Mouse (Mus musculus): ENCODE data around the gene Fsd1.

Gene Fsd1

DNA sequence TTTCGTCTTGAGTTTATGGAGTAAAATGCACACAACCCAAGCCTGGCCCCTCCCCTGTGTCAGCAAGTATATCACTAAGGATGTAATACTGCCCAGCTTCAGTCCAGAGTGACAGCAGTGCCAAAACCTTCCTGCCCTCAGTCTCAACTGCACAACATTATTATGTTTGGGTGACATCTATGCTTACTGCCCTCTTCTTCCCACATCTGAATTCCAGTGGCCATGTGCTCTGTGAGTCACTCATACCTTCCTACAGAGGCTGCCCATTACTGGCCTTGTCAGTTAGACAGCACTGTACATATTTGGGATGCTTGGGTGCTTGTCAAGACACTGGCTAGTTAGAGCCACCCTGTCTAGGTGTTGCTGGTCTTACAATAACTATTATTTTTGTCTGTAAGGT lies 40.0 kb downstream of the Fsd1 start:
- in situ Hi-C loops (cut with MboI, MseI), result no loop called here

DNA sequence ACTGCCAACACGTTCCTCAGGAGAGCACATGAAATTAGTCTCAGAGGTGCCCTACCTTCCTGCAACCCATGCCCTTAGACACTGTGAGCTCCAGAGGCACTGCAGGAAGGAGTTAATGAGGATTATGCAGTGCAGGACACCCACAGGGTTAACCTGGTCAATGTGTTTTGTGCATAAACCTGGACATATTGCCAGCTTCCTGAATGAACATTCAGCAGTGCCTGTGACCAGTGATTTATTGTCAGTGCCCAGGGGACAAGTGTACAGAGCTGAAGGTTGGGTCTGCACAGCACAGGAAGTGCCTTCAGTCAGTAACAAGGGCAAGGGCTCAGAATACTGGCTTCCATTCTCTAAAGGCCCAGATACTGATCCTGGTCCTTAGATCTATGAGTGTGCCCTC lies 40.6 kb downstream of the Fsd1 start:
- in situ Hi-C loops (cut with MboI, MseI), result no loop called here

DNA sequence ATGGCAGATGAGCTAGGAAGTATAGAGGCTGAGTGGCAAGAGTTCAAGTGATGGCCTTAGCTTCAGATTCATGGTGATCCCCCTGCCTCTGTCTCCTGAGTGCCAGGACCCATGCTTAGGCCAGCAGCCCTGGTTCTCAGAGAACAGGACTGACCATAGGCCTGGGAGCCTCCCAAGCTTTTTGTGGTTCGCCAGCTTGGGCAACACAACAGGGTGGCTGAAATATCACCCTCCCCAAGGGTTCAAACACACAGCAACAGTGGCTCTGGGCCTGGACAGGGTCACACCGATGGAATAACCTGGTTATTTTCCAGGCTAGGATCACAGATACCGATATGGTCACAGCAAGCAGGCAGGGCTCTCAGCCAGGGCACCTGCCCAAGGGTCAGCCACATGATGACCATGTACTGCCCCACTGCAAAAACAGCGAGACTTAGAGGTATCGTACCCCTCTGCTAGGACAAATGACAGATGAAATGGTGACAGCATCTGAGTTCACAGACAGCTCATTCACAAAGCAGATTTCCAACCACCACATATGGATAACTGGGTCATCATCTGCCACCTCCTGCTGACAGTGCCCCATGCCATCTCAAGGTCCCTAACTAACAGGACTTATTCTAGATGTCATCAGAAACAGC lies 41.6 kb downstream of the Fsd1 start:
- in situ Hi-C loops (cut with MboI, MseI), result no loop called here

DNA sequence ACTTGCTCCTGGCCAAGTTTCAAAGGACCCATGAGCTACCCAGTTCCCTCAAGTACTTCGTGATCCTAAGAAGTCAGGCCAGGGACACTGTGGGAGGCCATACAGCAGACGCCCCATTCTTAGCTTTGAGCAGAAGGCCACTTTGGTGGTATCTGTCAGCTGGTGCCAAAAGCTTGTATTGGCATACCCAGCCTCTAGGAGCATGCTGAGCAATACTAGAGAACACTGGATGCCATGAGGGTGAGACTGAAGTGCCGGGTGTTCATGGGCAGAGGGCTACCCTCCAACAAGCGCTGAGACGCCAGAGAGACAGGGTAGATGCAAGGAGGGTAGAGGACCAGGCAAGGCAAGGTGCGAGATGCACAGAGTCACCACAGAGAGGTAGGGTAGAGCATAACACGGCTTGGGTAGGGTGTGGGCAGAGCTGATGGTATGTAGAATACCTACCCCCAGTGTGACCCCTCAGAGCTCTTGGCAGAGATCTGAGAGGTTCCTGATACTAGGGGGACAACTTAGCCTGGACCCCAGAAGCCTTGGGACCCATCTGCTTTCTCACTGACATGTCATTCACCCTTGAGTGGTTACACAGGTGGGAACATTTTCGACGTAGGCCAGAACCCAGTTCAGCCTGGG lies 44.0 kb downstream of the Fsd1 start:
- in situ Hi-C loops (cut with MboI, MseI), result no loop called here

DNA sequence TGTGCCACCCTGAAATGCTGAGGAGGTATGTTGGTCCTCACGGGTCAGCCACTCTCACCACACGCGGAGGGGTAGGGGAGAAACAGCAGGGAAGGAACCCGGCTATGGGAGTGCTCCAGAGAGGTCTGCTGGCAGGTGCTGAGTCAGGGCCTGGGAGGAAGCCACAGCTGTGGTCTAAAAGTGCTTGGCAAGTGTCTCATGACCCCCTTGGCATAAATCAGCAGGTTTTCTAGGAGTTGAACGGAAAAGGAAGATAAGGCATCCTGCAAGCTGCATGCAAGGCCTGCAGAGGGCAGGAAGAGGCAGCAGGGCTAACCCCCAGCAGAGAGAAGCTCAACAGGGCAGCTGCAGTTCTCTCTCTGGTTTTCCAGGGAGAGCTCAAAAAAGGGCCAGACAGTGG lies 44.6 kb downstream of the Fsd1 start:
- in situ Hi-C loops (cut with MboI, MseI), result no loop called here

DNA sequence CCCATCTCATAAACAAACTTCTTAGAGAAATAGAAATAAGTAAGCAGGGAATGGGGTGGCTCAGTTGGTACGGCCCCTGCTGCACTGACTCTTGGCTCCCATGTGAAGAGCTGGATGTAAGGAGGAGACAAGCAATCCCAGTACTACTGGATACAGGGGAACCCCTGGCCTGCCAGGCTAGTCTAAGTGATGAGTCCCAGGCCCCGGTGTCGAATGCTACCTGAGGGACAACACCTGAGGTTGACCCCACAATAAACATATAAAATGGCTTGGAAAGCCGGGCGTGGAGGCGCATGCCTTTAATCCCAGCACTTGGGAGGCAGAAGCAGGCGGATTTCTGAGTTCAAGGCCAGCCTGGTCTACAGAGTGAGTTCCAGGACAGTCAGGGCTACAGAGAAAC lies 45.1 kb downstream of the Fsd1 start:
- in situ Hi-C loops (cut with MboI, MseI), result no loop called here

DNA sequence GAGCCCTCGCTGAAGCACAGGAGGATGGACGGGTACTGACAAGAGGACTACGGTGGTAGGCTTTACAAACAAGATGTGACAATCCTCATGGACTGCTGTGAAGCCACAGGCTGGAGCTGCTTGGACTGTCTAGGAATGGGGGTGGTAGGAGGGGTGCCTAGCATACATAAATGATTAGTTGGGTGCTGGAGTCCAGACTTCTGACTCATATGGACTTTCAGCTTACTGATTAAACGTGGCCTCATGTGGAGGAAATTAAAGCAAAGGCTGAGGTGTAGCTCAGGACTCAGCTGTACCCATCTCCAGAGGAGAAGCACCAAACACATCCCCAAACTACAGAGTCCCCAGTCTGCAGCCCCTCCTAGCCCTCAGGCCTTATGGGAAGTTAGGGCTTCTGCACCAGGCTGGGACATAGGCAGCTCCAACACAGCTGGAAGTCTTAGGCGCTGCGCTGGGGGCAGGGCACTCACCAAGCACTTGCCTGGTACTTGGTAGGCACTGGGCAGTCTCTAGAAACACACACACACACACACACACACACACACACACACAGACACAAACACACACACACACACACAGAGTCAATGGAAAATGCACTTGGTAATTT lies 45.9 kb downstream of the Fsd1 start:
- in situ Hi-C loops (cut with MboI, MseI), result no loop called here

DNA sequence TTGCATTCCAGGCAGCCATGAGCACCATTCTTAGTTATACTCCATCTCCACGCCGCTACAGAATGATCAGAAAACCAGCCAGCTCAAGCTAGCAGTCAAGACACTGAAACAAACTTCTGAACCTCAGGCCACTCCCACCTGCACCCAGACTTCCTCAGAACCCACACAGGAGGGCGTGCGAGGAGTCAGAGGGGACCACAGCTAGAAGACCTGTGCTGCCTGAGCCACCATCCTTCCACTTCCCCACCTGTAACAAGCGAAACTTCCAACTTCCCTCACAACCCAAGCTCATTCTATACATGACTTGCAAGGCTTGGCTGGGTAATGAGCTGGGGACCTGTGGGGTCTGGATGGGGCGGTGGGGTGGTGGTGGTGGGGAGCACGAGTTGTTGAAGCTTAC lies 46.5 kb downstream of the Fsd1 start:
- in situ Hi-C loops (cut with MboI, MseI), result no loop called here

DNA sequence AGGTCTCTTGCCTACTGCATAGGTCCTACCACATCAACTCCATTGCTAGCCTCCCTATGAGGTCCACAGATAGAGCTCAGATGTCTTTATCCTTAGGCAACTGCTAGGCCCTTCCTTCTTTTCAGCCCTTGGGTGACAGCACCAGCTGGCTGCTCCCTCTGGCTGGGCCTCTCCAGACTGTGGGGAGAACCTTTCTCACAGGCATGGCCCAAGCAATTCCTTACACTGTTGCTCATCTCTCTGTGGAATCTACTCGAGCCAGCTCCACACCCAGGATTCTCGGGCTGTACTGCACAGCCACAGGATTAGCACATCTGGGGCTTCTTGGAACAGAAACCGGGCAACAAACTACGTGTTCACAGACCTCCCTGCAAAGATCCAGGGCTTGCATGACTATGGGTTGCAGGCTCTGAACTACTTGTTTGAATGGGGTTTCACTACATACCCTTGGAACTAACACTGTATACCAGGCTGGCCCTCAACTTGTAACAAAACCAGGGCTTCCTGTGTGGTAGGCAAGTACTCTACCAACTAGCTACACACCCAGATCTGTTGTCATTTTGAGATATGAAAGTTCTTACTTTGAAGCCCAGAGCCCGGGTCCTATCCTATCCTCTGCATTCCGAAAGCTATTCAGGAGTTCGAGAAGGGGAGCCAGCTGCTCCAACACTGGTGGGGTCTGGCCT lies 47.9 kb downstream of the Fsd1 start:
- in situ Hi-C loops (cut with MboI, MseI), result no loop called here

DNA sequence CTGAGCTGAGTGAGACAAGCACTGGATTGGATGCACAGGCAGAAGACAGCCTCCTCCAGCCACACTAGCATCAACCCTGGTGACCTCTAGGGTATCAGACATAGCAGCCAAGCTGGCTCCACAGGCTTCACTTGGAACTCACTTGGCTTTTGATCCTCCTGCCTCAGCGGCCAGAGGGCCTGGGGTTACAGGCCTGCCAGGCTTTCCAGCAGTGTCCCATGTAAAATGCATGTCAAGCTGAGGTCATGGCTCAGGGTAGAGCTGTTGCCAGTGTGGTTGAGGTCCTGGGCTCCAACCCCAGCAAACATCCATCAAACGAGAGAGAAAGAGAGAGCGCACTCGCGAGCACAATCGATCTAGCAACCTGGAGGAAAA lies 48.4 kb downstream of the Fsd1 start:
- in situ Hi-C loops (cut with MboI, MseI), result no loop called here

DNA sequence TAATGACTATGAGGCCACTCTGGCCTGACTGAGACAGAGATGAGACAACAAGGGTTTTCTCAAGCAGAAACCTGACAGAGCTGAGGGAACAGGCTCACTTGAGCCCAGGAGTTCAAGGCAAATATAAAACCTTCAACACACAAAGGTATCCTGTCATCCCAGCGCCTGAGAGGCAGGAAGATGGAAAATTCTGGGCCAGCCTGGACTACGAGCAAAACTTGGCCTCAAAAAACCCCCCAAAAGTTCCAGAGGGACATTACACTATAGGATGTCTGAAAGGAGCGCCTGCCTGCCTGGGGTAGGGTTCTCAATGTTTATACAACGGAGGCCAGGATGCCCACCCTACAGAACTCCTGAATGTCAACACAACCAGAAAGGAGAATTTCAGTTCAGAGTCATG lies 48.9 kb downstream of the Fsd1 start:
- in situ Hi-C loops (cut with MboI, MseI), result no loop called here

DNA sequence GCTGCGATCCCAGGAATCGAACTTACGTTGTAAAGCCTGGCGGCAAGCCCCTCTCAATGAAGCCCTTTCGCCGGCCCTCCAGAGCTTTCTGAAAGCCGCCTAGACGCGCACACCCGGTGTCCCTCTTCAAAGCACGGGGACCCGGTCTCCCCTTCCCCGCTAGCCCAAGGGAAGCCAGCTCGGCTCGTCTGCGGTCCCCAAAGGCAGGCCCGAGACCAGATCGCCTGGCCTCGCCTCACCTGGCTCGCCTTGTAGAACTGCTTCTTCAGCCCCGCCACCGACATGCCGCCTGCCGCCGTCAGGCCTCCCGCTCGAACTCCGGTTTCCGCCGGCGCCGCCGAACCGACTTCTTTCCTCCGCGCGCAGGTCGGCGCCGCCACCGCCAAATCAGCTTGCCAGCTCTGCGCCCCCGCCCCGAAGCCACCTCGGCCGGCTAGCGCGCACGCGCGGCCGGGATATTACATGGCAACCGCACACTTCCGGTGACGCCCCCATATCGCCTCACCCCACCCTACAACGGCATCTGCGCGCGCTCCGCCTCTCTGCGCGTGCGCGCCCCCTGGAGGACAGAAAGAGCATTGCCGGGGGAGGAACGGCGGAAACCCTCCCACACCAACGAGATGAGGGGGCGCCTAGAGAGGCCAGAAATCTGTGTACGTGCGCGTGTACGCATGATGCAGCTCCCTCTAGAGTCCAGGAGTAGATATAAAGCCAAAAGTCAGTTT lies 50.0 kb downstream of the Fsd1 start, which contains the start of gene Sh3gl1:
Gene Sh3gl1 (minus strand): TSS at position 460 of the 725 bp plus-strand sequence.
- in situ Hi-C loops (cut with MboI, MseI), result no loop called here

DNA sequence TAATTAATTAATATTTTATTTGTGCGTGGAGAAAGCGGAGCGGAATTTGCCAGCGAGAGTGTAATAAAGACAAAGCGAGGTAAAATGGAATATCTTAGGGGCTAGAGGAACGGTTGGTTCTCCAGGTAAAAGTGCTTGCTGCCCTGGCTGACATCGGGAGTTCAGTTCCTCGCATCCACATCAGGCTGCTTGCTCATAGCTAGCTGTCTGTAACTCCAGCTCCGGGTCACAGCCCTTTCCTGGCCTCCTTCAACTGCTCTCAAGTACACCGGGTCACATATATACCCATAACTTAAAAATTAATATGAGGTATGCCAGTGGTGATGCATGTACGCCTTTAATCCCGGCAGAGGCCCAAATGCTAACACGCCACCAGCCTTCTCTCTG lies 50.6 kb downstream of the Fsd1 start:
- in situ Hi-C loops (cut with MboI, MseI), result no loop called here

DNA sequence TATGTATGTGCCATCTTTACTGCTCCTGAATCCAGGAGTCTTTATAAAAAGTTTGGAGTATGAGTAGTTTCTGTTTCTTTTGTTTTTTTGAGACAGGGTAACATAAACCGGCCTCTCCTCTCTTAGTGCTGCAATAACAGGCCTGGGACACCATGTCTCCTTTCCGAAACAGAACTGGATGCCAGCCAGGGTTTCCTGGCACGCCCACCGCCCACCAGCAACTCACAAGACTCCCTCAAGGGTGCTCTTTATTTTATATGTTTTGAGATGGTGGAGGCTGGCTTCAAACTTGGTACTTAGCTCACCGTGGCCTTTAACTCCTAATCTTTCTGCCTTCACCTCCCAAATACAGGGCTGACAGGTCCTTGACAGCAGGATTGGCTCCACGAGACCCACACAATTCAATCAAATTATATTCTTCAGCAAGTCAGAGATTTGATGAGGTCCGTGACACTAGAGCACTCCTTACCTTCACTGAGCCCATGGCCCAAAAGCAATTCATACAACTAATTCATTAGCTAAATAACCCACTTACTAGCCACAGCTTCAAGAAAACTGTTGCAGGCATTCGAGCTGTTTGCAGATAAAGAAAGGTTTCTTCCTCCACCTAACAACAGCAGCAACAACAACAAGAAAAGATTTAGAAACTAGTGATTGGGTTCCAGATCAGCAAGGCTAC lies 52.4 kb downstream of the Fsd1 start:
- in situ Hi-C loops (cut with MboI, MseI), result no loop called here

DNA sequence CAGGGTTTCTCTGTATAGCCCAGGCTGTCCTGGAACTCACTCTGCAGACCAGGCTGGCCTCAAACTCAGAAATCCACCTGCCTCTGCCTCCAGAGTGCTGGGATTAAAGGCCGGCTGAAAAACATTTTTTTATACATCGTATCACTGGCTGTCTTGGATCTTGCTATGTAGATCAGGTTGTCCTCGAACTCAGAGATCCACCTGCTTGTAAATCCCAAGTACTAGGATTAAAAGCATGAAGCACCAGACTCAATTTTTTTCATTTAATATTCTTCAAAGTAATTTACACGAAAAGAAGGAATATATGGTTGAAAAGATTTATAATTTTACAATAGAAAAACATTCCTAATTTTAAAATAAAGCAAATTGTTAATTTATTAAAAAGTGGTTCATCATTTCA lies 53.0 kb downstream of the Fsd1 start:
- in situ Hi-C loops (cut with MboI, MseI), result no loop called here

DNA sequence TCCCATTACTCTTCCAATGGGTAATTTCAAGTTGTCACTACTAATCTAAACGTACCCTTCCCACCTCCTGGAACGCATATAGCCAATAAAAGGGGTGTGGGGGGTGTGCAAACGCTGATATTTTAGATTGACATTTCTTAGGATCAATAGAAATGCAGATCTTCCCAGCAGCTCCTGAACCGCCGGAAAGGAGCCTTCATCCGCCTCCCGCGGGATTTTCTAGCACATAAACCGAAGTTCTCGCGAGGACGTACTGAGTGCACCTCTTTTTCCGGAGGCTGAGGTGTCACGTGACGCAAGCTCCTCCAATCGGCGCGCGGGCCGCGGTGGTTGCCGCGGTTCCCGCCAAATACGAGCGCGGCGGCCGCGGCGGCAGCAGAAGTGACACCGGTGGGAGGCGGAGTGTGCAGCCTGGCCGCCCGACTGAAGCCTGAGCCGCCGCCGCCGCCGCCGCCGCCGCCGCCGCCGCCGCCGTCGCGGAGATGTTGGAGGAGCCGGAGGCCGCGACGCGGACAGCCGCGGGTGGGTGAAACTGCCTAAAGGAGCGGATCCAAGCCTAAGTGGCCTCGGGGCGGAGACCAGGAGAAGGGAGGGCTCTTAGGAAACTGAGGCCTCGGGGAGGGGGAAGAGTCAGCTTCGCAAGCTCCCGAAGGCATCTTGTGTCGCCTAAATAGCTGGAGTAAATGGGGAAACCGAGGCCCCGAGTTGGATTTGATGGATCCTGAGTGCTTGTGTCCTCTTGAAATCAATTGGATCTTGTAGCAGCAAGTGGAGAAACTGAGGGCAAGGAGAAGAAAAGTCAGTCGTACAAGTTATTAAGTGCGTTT lies 53.9 kb downstream of the Fsd1 start, which contains the start of gene Chaf1a:
Gene Chaf1a (plus strand): TSS at position 410 of the 827 bp plus-strand sequence.
- in situ Hi-C loops (cut with MboI, MseI), result no loop called here

DNA sequence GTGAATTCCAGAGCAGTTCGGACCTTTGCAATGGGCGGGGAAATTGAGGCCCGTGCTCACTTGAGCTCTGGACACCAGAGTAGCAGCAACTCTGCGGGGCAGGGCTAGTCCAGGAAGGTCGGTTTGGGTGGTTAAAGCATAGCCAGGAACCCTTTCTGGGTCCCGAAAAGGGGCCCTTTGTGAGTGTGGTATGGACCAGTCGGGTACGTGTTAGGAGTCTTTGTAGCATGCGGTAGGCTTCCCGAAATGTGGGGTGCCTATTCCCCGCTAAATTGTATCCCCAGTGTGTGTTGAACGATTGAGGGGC lies 54.5 kb downstream of the Fsd1 start:
- in situ Hi-C loops (cut with MboI, MseI), result no loop called here
